Mouse (Mus musculus): Measurements from ENCODE around the gene Zfp661. TPM values are rescaled to one million over a fixed set of nuclear protein-coding genes. Genes with fewer than 3 reads are reported as not detected.
"Not testable (repeated sequence)": the region's sequence is repeated elsewhere in the genome, so short reads cannot be mapped to it uniquely, and the experiment has no call there.

The Zfp661 gene
- polyA plus RNA-seq, 1 experiment from 2014 or later: 2.5 TPM

- Histone ChIP-seq H3K9me3 (no peaks in the 10 kb centered on the region), H3K4me2 (peak overlapping the region; percentile 0; the same call in 1 of the 2 replicates), H3K27me3 (replicated peaks) (no peaks in the 10 kb centered on the region), H3K4me3 (no peak overlapping the region), H3K27ac (replicated peaks) (no peak overlapping the region), H3K4me1 (peaks cover 12% of the 10 kb centered on the region), H3K36me3 (peaks cover 24% of the 10 kb centered on the region), H3K9ac (no peak overlapping the region)
- no peak for ATAC-seq (ENCODE audit: extremely low read depth, insufficient number of reproducible peaks, low FRiP score, low TSS enrichment)
- WGBS: 10% methylated on average over 5 of the region's 5 CpGs
Observed at GRCm38 (mm10) chr2:127608986-127609385, 22.1 kb upstream of the Zfp661 start.

GRCm38 (mm10) chr2:127608234-127608633 is 21.3 kb upstream of the Zfp661 start:
- no peak for ATAC-seq (ENCODE audit: extremely low read depth, insufficient number of reproducible peaks, low FRiP score, low TSS enrichment)
- Histone ChIP-seq H3K4me2 (no peak overlapping the region), H3K36me3 (peaks cover 29% of the 10 kb centered on the region), H3K27ac (replicated peaks) (no peak overlapping the region), H3K9ac (0 out of 2 replicates have a peak overlapping the region, but pooled peaks have one; percentile 33), H3K9me3 (no peaks in the 10 kb centered on the region), H3K4me1 (peaks cover 12% of the 10 kb centered on the region), H3K4me3 (no peak overlapping the region), H3K27me3 (replicated peaks) (no peaks in the 10 kb centered on the region)
- WGBS: 52% methylated on average over 3 of the region's 3 CpGs

GRCm38 (mm10) chr2:127605203-127605602 is 18.3 kb upstream of the Zfp661 start:
- Histone ChIP-seq H3K4me1 (peaks cover 12% of the 10 kb centered on the region), H3K27ac (replicated peaks) (no peak overlapping the region), H3K4me2 (no peak overlapping the region), H3K36me3 (peaks cover 60% of the 10 kb centered on the region), H3K27me3 (replicated peaks) (no peaks in the 10 kb centered on the region), H3K9ac (no peak overlapping the region), H3K9me3 (no peaks in the 10 kb centered on the region), H3K4me3 (no peak overlapping the region)
- 90% methylated on average over 3 of the region's 3 CpGs for WGBS
- no peak for ATAC-seq (ENCODE audit: extremely low read depth, insufficient number of reproducible peaks, low FRiP score, low TSS enrichment)

- 47% methylated on average over 6 of the region's 8 CpGs for WGBS
- not testable (repeated sequence) for H3K27me3 ChIP-seq (replicated peaks); H3K27ac ChIP-seq (replicated peaks); H3K4me1 ChIP-seq; H3K4me3 ChIP-seq; H3K9ac ChIP-seq; ATAC-seq (ENCODE audit: extremely low read depth, insufficient number of reproducible peaks, low FRiP score, low TSS enrichment); H3K4me2 ChIP-seq; H3K9me3 ChIP-seq
- H3K36me3 ChIP-seq: peaks cover 78% of the 10 kb centered on the region
Observed at GRCm38 (mm10) chr2:127603383-127603782, 16.5 kb upstream of the Zfp661 start.

- no peaks in the 10 kb centered on the region for H3K27me3 ChIP-seq (replicated peaks)
- H3K4me2 ChIP-seq: peak overlapping the region; percentile 33
- ATAC-seq (ENCODE audit: extremely low read depth, insufficient number of reproducible peaks, low FRiP score, low TSS enrichment): no peak
- no peaks in the 10 kb centered on the region for H3K9me3 ChIP-seq
- peaks cover 29% of the 10 kb centered on the region for H3K4me1 ChIP-seq
- peaks cover 52% of the 10 kb centered on the region for H3K36me3 ChIP-seq
- no peak overlapping the region for H3K9ac ChIP-seq
- 70% methylated on average over 4 of the region's 4 CpGs for WGBS
- peak overlapping the region; percentile 3; the same call in 1 of the 2 replicates for H3K4me3 ChIP-seq
- peak overlapping the region; percentile 36; the same call in 1 of the 2 replicates for H3K27ac ChIP-seq (replicated peaks)
Observed at GRCm38 (mm10) chr2:127590840-127591239, 3.9 kb upstream of the Zfp661 start.

GRCm38 (mm10) chr2:127590204-127590603 is 3.3 kb upstream of the Zfp661 start:
- peaks cover 45% of the 10 kb centered on the region for H3K36me3 ChIP-seq
- peak overlapping the region; percentile 33 for H3K4me2 ChIP-seq
- no peak for ATAC-seq (ENCODE audit: extremely low read depth, insufficient number of reproducible peaks, low FRiP score, low TSS enrichment)
- H3K27me3 ChIP-seq (replicated peaks): no peaks in the 10 kb centered on the region
- H3K4me3 ChIP-seq: peak overlapping the region; percentile 3; the same call in 1 of the 2 replicates
- H3K9me3 ChIP-seq: no peaks in the 10 kb centered on the region
- peaks cover 29% of the 10 kb centered on the region for H3K4me1 ChIP-seq
- H3K9ac ChIP-seq: no peak overlapping the region
- WGBS: 71% methylated on average over 15 of the region's 15 CpGs
- peak overlapping the region; percentile 36; the same call in 1 of the 2 replicates for H3K27ac ChIP-seq (replicated peaks)

- Histone ChIP-seq H3K4me3 (no peak overlapping the region), H3K4me1 (peaks cover 35% of the 10 kb centered on the region), H3K27me3 (replicated peaks) (no peaks in the 10 kb centered on the region), H3K9ac (0 out of 2 replicates have a peak overlapping the region, but pooled peaks have one; percentile 3), H3K4me2 (no peak overlapping the region), H3K9me3 (no peaks in the 10 kb centered on the region), H3K27ac (replicated peaks) (no peak overlapping the region), H3K36me3 (peaks cover 32% of the 10 kb centered on the region)
- WGBS: 86% methylated on average over 9 of the region's 9 CpGs
- no peak for ATAC-seq (ENCODE audit: extremely low read depth, insufficient number of reproducible peaks, low FRiP score, low TSS enrichment)
Observed at GRCm38 (mm10) chr2:127588897-127589296, 2.0 kb upstream of the Zfp661 start.

- H3K27ac ChIP-seq (replicated peaks): peak overlapping the region; percentile 81
- peak overlapping the region; percentile 92 for H3K9ac ChIP-seq
- H3K4me2 ChIP-seq: peak overlapping the region; percentile 76
- peak overlapping the region; percentile 99 for H3K4me3 ChIP-seq
- H3K36me3 ChIP-seq: peaks cover 18% of the 10 kb centered on the region
- H3K9me3 ChIP-seq: no peaks in the 10 kb centered on the region
- no peaks in the 10 kb centered on the region for H3K27me3 ChIP-seq (replicated peaks)
- ATAC-seq (ENCODE audit: extremely low read depth, insufficient number of reproducible peaks, low FRiP score, low TSS enrichment): no peak
- WGBS: under 1% methylated on average over 22 of the region's 22 CpGs
- H3K4me1 ChIP-seq: peaks cover 39% of the 10 kb centered on the region
Observed at GRCm38 (mm10) chr2:127587514-127587844, 585 bp upstream of the Zfp661 start.

GRCm38 (mm10) chr2:127584436-127584858 is 2.4 kb downstream of the Zfp661 start:
- Histone ChIP-seq H3K4me1 (peaks cover 32% of the 10 kb centered on the region), H3K4me2 (peak overlapping the region; percentile 75), H3K27ac (replicated peaks) (no peak overlapping the region), H3K9ac (peak overlapping the region; percentile 76), H3K9me3 (no peaks in the 10 kb centered on the region), H3K36me3 (no peaks in the 10 kb centered on the region), H3K27me3 (replicated peaks) (no peaks in the 10 kb centered on the region), H3K4me3 (peak overlapping the region; percentile 67)
- WGBS: under 1% methylated on average over 24 of the region's 24 CpGs
- ATAC-seq (ENCODE audit: extremely low read depth, insufficient number of reproducible peaks, low FRiP score, low TSS enrichment): peak; percentile 66

- Histone ChIP-seq H3K4me1 (no peaks in the 10 kb centered on the region), H3K9me3 (peaks cover 8% of the 10 kb centered on the region), H3K4me2 (no peak overlapping the region), H3K27me3 (replicated peaks) (no peaks in the 10 kb centered on the region), H3K27ac (replicated peaks) (no peak overlapping the region), H3K9ac (no peak overlapping the region), H3K4me3 (no peak overlapping the region), H3K36me3 (peaks cover 25% of the 10 kb centered on the region)
- WGBS: 55% methylated on average over 1 of the region's 1 CpGs
- ATAC-seq (ENCODE audit: extremely low read depth, insufficient number of reproducible peaks, low FRiP score, low TSS enrichment): no peak
Observed at GRCm38 (mm10) chr2:127573322-127573721, 13.6 kb downstream of the Zfp661 start.

- Histone ChIP-seq H3K4me1 (no peaks in the 10 kb centered on the region), H3K36me3 (no peaks in the 10 kb centered on the region), H3K27me3 (replicated peaks) (peaks cover 68% of the 10 kb centered on the region), H3K4me2 (peak overlapping the region; percentile 37), H3K9ac (no peak overlapping the region), H3K27ac (replicated peaks) (no peak overlapping the region), H3K9me3 (no peaks in the 10 kb centered on the region), H3K4me3 (peak overlapping the region; percentile 5; the same call in 1 of the 2 replicates)
- ATAC-seq (ENCODE audit: extremely low read depth, insufficient number of reproducible peaks, low FRiP score, low TSS enrichment): peak; percentile 76
- 15% methylated on average over 18 of the region's 18 CpGs for WGBS
Observed at GRCm38 (mm10) chr2:127559070-127559966, 27.6 kb downstream of the Zfp661 start.
